Comparison of ENCODE assay signal across 22 mouse cellular contexts in the genomic region with DNA sequence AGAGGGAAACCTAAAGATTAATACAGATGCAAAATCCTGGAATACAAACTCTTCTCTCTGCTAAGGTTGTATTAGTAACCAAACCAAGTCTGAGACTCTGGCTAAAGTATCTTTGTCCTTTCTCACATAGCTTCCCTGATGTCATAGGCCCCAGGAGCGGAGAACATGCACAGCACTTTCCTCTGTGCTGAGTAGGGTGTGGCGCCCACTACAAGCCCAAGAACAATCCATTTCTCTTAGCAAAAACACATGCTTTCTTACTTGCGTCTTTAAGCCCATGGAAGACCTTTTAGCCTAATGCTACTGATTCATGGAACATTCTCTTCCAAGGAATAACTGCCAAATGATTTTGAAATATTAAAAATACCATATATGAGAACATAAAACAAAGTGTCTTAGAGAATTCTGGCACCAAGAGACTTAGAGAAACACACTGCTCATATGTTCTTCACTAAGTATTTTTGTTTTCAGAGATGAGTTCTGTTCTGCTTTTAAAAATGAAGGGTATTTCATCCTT. TPM values are rescaled to one million over a fixed set of nuclear protein-coding genes. Genes with fewer than 3 reads are reported as not detected.
"Had no signal": no experiment of that assay in that cellular context is flagged by ENCODE, and none has a peak within 500 bp of the region (broad histone marks: within the 10 kb centered on the region; RNA-seq: fewer than 3 reads in every experiment).

No protein-coding gene starts in this region.

- H3K27me3 ChIP-seq: midbrain, embryonic 12.5 days; neural tube, embryonic 13.5 days; neural tube, embryonic 15.5 days; stomach, embryonic 15.5 days had no signal

- H3K36me3 ChIP-seq: midbrain, embryonic 10.5 days; midbrain, embryonic 12.5 days; neural tube, embryonic 13.5 days; neural tube, embryonic 15.5 days; stomach, embryonic 15.5 days had no signal

- DNase-seq: lung, adult 18-20 months; lung, embryonic 14.5 days; lung, postnatal 14 days; lung, postnatal 36 days; midbrain, embryonic 14.5 days; retina, postnatal 1 day; right cerebral cortex, adult 18-20 months; right cerebral cortex, postnatal 25 days; right cerebral cortex, postnatal 4 days; thymus, adult 2 months; thymus, postnatal 25 days; thymus, postnatal 4 days had no signal

- H3K4me3 ChIP-seq: midbrain, embryonic 10.5 days; midbrain, embryonic 12.5 days; myocyte; neural tube, embryonic 13.5 days; neural tube, embryonic 15.5 days; stomach, embryonic 15.5 days had no signal

- H3K4me1 ChIP-seq: midbrain, embryonic 10.5 days; midbrain, embryonic 12.5 days; neural tube, embryonic 13.5 days; neural tube, embryonic 15.5 days; stomach, embryonic 15.5 days had no signal

- H3K4me2 ChIP-seq: lung, embryonic 14.5 days; midbrain, embryonic 12.5 days; neural tube, embryonic 13.5 days; neural tube, embryonic 15.5 days; stomach, embryonic 15.5 days had no signal

- H3K9me3 ChIP-seq: midbrain, embryonic 10.5 days; midbrain, embryonic 12.5 days; neural tube, embryonic 13.5 days; neural tube, embryonic 15.5 days; stomach, embryonic 15.5 days had no signal

- H3K9ac ChIP-seq: lung, embryonic 14.5 days; midbrain, embryonic 12.5 days; neural tube, embryonic 13.5 days; neural tube, embryonic 15.5 days; stomach, embryonic 15.5 days had no signal

- ATAC-seq: midbrain, embryonic 16.5 days had no signal

- H3K27ac ChIP-seq: midbrain, embryonic 10.5 days; midbrain, embryonic 12.5 days; neural tube, embryonic 13.5 days; neural tube, embryonic 15.5 days; stomach, embryonic 15.5 days; stomach, postnatal 0 days had no signal

RNA-seq across cellular contexts. Expression of a gene that starts 28.0 kb away (rescaled TPM):
- polyA plus RNA-seq: lung, embryonic 14.5 days; lung, embryonic 16.5 days; myocyte; neural tube, embryonic 11.5 days; neural tube, embryonic 13.5 days had no signal
